Mouse (Mus musculus): ENCODE measurements around the gene Bcar3. TPM values are rescaled to one million over a fixed set of nuclear protein-coding genes. Genes with fewer than 3 reads are reported as not detected.

Gene Bcar3
- polyA plus RNA-seq, 1 experiment, result 26.3 TPM

- Histone ChIP-seq H3K4me3 (ENCODE audit: low read depth, low read length) (no peak overlapping the region), H3K9ac (ENCODE audit: low read depth, poor library complexity, severe bottlenecking) (no peak overlapping the region), H3K4me1 (ENCODE audit: control insufficient read depth, insufficient read depth, low read length) (no peaks in the 10 kb centered on the region), H3K27ac (ENCODE audit: insufficient read depth, low read length) (no peak overlapping the region), H3K9me3 (replicated peaks; ENCODE audit: control insufficient read depth, insufficient read depth, low read length, poor library complexity, severe bottlenecking) (no peaks in the 10 kb centered on the region), H3K27me3 (ENCODE audit: control insufficient read depth, insufficient read depth, low read length, poor library complexity, severe bottlenecking) (no peaks in the 10 kb centered on the region), H3K36me3 (ENCODE audit: control insufficient read depth, insufficient read depth, low read length, poor library complexity, severe bottlenecking) (no peaks in the 10 kb centered on the region)
- TF ChIP-seq EP300 (IDR thresholded peaks at IDR 0.05; ENCODE audit: insufficient read depth, low read depth, low read length) (no peak), POLR2A (IDR thresholded peaks at IDR 0.05; ENCODE audit: insufficient read depth, low read length) (no peak), CTCF (IDR thresholded peaks at IDR 0.05; ENCODE audit: low read depth, low read length) (no peak)
Observed at GRCm38 (mm10) chr3:122362719-122363118, 68.8 kb downstream of the Bcar3 start.

- Histone ChIP-seq H3K27ac (ENCODE audit: insufficient read depth, low read length) (no peak overlapping the region), H3K9me3 (replicated peaks; ENCODE audit: control insufficient read depth, insufficient read depth, low read length, poor library complexity, severe bottlenecking) (no peaks in the 10 kb centered on the region), H3K36me3 (ENCODE audit: control insufficient read depth, insufficient read depth, low read length, poor library complexity, severe bottlenecking) (no peaks in the 10 kb centered on the region), H3K9ac (ENCODE audit: low read depth, poor library complexity, severe bottlenecking) (no peak overlapping the region), H3K4me1 (ENCODE audit: control insufficient read depth, insufficient read depth, low read length) (no peaks in the 10 kb centered on the region), H3K27me3 (ENCODE audit: control insufficient read depth, insufficient read depth, low read length, poor library complexity, severe bottlenecking) (no peaks in the 10 kb centered on the region), H3K4me3 (ENCODE audit: low read depth, low read length) (no peak overlapping the region)
- TF ChIP-seq POLR2A (IDR thresholded peaks at IDR 0.05; ENCODE audit: insufficient read depth, low read length), result no peak
Observed at GRCm38 (mm10) chr3:122364565-122364964, 70.6 kb downstream of the Bcar3 start.

- H3K27ac ChIP-seq (ENCODE audit: insufficient read depth, low read length), result no peak overlapping the region
- no peaks in the 10 kb centered on the region for H3K4me1 ChIP-seq (ENCODE audit: control insufficient read depth, insufficient read depth, low read length)
- no peak overlapping the region for H3K9ac ChIP-seq (ENCODE audit: low read depth, poor library complexity, severe bottlenecking)
- H3K9me3 ChIP-seq (replicated peaks; ENCODE audit: control insufficient read depth, insufficient read depth, low read length, poor library complexity, severe bottlenecking), result no peaks in the 10 kb centered on the region
- TF ChIP-seq EP300 (IDR thresholded peaks at IDR 0.05; ENCODE audit: insufficient read depth, low read depth, low read length), result no peak
- TF ChIP-seq CTCF (IDR thresholded peaks at IDR 0.05; ENCODE audit: low read depth, low read length), result no peak
- no peaks in the 10 kb centered on the region for H3K36me3 ChIP-seq (ENCODE audit: control insufficient read depth, insufficient read depth, low read length, poor library complexity, severe bottlenecking)
- no peaks in the 10 kb centered on the region for H3K27me3 ChIP-seq (ENCODE audit: control insufficient read depth, insufficient read depth, low read length, poor library complexity, severe bottlenecking)
- no peak overlapping the region for H3K4me3 ChIP-seq (ENCODE audit: low read depth, low read length)
Observed at GRCm38 (mm10) chr3:122365326-122365725, 71.4 kb downstream of the Bcar3 start.

GRCm38 (mm10) chr3:122371646-122372341, 77.9 kb downstream of the Bcar3 start:
- no peak overlapping the region for H3K4me3 ChIP-seq (ENCODE audit: low read depth, low read length)
- H3K9ac ChIP-seq (ENCODE audit: low read depth, poor library complexity, severe bottlenecking), result no peak overlapping the region
- no peaks in the 10 kb centered on the region for H3K27me3 ChIP-seq (ENCODE audit: control insufficient read depth, insufficient read depth, low read length, poor library complexity, severe bottlenecking)
- no peaks in the 10 kb centered on the region for H3K36me3 ChIP-seq (ENCODE audit: control insufficient read depth, insufficient read depth, low read length, poor library complexity, severe bottlenecking)
- H3K4me1 ChIP-seq (ENCODE audit: control insufficient read depth, insufficient read depth, low read length), result no peaks in the 10 kb centered on the region
- no peaks in the 10 kb centered on the region for H3K9me3 ChIP-seq (replicated peaks; ENCODE audit: control insufficient read depth, insufficient read depth, low read length, poor library complexity, severe bottlenecking)
- TF ChIP-seq CTCF (IDR thresholded peaks at IDR 0.05; ENCODE audit: low read depth, low read length), result no peak
- TF ChIP-seq POLR2A (IDR thresholded peaks at IDR 0.05; ENCODE audit: insufficient read depth, low read length), result no peak
- no peak for TF ChIP-seq EP300 (IDR thresholded peaks at IDR 0.05; ENCODE audit: insufficient read depth, low read depth, low read length)
- no peak overlapping the region for H3K27ac ChIP-seq (ENCODE audit: insufficient read depth, low read length)

- H3K4me3 ChIP-seq (ENCODE audit: low read depth, low read length), result no peak overlapping the region
- no peaks in the 10 kb centered on the region for H3K27me3 ChIP-seq (ENCODE audit: control insufficient read depth, insufficient read depth, low read length, poor library complexity, severe bottlenecking)
- H3K9me3 ChIP-seq (replicated peaks; ENCODE audit: control insufficient read depth, insufficient read depth, low read length, poor library complexity, severe bottlenecking), result no peaks in the 10 kb centered on the region
- H3K4me1 ChIP-seq (ENCODE audit: control insufficient read depth, insufficient read depth, low read length), result no peaks in the 10 kb centered on the region
- no peaks in the 10 kb centered on the region for H3K36me3 ChIP-seq (ENCODE audit: control insufficient read depth, insufficient read depth, low read length, poor library complexity, severe bottlenecking)
- no peak overlapping the region for H3K27ac ChIP-seq (ENCODE audit: insufficient read depth, low read length)
- H3K9ac ChIP-seq (ENCODE audit: low read depth, poor library complexity, severe bottlenecking), result no peak overlapping the region
- no peak for TF ChIP-seq POLR2A (IDR thresholded peaks at IDR 0.05; ENCODE audit: insufficient read depth, low read length)
- TF ChIP-seq EP300 (IDR thresholded peaks at IDR 0.05; ENCODE audit: insufficient read depth, low read depth, low read length), result no peak
- no peak for TF ChIP-seq CTCF (IDR thresholded peaks at IDR 0.05; ENCODE audit: low read depth, low read length)
Observed at GRCm38 (mm10) chr3:122372617-122373016, 78.7 kb downstream of the Bcar3 start.

GRCm38 (mm10) chr3:122376011-122376410, 82.1 kb downstream of the Bcar3 start:
- TF ChIP-seq EP300 (IDR thresholded peaks at IDR 0.05; ENCODE audit: insufficient read depth, low read depth, low read length) (no peak), CTCF (IDR thresholded peaks at IDR 0.05; ENCODE audit: low read depth, low read length) (no peak)
- Histone ChIP-seq H3K9me3 (replicated peaks; ENCODE audit: control insufficient read depth, insufficient read depth, low read length, poor library complexity, severe bottlenecking) (no peaks in the 10 kb centered on the region), H3K27ac (ENCODE audit: insufficient read depth, low read length) (no peak overlapping the region), H3K4me1 (ENCODE audit: control insufficient read depth, insufficient read depth, low read length) (no peaks in the 10 kb centered on the region), H3K27me3 (ENCODE audit: control insufficient read depth, insufficient read depth, low read length, poor library complexity, severe bottlenecking) (no peaks in the 10 kb centered on the region), H3K4me3 (ENCODE audit: low read depth, low read length) (no peak overlapping the region), H3K36me3 (ENCODE audit: control insufficient read depth, insufficient read depth, low read length, poor library complexity, severe bottlenecking) (no peaks in the 10 kb centered on the region), H3K9ac (ENCODE audit: low read depth, poor library complexity, severe bottlenecking) (no peak overlapping the region)
